Mouse (Mus musculus): ENCODE results near the gene Smarca5.
"Not testable (repeated sequence)": the region's sequence is repeated elsewhere in the genome, so short reads cannot be mapped to it uniquely, and the experiment has no call there.

Gene Smarca5

DNA sequence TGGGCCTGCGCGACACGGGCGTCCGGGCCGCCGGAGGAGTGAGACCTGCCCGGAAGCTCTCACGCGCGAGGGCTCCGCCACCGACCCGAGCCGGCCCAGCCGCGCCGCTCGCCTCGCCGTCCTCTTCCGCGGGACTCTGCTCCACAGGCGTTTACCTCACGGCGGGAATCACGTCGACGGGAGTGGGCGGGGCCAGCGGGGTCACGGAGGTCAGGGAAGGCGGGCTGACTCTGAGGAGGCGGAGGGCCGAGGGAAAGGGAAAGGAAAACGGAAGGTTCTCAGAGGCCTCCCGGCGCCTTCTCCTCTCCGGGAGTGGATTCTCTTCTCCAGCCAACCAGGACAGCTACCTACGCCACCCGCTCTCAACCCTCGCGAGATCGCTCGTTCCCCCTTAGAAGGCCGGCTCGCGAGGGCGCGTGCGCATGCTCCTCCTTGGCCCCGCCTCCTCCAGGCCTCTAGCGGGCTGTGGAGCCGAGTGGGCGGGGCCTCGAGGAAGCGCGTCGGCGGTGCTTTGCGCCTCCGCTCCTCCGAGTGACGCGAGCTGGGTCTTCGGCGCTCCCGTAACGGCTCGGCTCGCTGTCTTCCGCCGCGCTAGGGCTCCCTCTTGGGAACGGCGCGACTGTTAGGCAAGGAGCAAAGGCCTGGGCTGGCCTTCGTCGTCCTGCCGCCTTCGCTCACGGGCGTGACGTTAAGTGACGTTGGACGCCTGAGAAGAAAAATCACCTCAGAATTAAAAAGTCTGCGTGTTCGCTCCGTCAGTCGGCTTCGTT is at the start of gene Smarca5:
Gene Smarca5, minus strand, starts transcription at position 343 of the 770 bp plus-strand sequence.
- in situ Hi-C loops (cut with MboI; ENCODE audit: low pct_unique_long_range_greater_than_20kb in 1 of 2, low sequenced_read_pairs in 2 of 2, unreplicated experiment in 1 of 2), result not testable (repeated sequence)

DNA sequence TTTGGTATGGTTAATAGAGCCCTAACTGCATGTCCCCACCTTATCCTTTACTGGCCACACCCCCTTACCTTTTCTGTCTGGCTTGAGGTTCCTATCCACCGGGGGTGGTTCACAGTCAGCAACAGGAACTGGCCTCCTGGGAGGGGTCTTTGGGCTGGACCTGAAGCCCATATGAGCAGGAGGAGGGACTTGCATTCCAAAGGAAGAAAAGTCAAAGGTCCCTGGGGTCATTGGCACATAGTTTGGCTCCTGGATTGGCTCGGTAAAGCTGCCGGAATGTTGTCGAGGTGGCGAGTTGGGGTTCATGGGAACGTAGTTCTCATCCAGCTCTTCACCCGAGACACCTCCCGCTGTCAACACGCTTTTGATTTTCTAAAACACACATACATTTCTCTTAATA is 45.3 kb upstream of the Smarca5 start:
- in situ Hi-C loops (cut with MboI; ENCODE audit: low pct_unique_long_range_greater_than_20kb in 1 of 2, low sequenced_read_pairs in 2 of 2, unreplicated experiment in 1 of 2), result no loop called here

DNA sequence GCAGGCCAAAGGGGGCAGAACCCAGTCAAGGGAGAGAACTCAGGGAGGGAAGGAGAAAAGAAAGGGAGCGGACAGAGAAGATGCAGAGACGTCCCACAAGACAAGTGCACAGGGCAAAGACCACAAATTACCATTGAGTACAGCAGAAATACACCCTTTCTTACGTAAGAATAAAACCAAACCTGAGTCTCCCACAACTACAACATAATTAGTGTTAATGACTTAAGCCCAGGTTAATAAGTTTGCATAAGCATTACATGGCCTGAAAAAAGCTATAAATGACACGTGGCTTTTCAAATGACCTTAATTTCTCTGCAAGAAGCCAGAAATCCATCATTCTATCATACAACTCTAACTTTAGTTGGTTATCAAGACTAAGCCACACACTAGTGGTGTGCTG is 44.0 kb upstream of the Smarca5 start:
- in situ Hi-C loops (cut with MboI; ENCODE audit: low pct_unique_long_range_greater_than_20kb in 1 of 2, low sequenced_read_pairs in 2 of 2, unreplicated experiment in 1 of 2), result no loop called here

DNA sequence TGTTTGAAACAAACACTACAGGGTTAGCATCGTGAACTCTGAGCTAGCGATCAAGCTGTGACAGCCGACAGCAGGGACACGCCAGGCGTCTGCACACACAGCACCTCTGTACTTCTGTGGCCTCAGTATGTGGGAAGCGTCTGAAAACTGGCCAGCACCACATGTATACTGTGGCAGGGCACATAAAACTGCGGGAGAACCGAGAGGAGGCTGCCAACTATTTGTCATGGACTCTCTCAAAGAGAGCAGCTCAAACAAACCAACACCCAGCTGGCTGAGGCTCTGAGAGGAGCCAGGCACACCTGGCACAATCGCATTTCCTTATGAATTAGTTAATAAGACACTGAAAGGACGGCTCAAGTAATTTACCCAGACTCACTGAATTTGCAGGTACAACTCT is 42.0 kb upstream of the Smarca5 start:
- in situ Hi-C loops (cut with MboI; ENCODE audit: low pct_unique_long_range_greater_than_20kb in 1 of 2, low sequenced_read_pairs in 2 of 2, unreplicated experiment in 1 of 2), result no loop called here

DNA sequence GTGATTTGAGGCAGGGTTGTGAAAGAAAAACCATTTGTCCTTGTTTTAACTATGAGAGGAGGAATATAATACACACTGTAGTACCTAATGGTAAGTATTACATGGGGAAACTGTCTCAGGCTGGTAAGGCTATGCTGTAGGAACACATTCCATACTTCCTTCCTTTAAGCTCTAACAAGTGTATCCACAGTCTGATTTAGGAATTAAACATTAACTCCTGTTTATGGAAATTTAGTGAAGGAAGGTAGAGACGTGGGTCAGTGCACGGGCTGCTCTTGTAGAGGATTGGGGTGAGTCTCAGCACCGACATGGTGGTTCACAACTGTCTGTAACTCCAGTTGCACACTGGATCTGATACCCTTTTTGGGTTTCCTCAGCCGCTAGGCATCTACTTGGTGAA is 41.0 kb upstream of the Smarca5 start:
- in situ Hi-C loops (cut with MboI; ENCODE audit: low pct_unique_long_range_greater_than_20kb in 1 of 2, low sequenced_read_pairs in 2 of 2, unreplicated experiment in 1 of 2), result no loop called here

DNA sequence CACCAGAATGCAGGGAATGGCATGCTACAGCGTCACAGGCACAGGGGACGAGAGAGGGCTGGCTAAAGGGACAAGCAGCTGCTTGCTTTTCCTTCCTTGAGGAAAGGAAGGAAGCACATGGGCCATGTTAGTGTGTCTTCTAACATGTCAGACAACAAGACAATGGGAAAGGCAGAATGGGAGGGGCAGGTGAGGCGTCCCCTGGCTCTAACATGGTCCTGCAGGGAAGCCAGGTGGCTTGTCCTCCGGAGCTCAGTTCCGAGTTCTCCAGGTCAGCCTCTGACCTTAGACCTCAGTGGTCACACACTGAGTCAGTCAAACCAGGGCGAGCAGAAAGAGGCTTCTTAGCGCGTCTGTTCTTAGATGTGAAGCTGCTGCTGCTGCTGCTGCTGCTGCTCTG is 37.1 kb upstream of the Smarca5 start:
- in situ Hi-C loops (cut with MboI; ENCODE audit: low pct_unique_long_range_greater_than_20kb in 1 of 2, low sequenced_read_pairs in 2 of 2, unreplicated experiment in 1 of 2), result no loop called here

DNA sequence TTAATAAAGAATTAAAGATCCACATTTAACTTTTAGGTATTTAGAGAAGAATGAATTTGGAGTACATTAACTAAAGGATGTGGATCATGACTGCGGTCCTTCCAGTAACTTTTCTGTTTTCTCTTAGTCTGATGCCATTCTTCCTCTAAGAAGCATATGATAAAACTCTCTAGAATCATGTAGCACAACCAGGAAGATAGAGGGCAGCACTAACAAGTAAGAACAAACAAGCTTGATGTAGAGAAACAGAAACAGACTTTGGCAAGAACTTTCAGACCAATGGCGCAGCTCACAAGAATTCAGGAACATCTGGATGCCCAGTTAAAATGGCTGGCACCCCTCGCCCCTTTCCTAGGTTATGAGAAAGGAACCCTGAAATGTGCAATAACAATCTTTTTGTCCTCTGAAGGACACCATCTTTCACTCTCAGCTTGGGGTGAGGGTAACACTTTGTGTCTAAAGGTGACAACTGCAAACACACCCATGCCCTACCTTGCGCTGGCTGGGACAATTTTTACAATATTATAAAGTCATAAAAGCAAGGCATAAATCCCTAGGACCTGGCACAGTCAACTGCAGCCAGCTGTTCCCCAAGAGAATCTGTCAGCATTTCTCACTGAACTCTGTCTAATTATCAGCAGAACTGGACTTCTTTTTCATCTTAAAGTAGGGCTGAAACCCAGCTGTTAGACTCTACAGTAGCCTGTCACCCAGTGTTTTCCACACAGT is 33.6 kb upstream of the Smarca5 start:
- in situ Hi-C loops (cut with MboI; ENCODE audit: low pct_unique_long_range_greater_than_20kb in 1 of 2, low sequenced_read_pairs in 2 of 2, unreplicated experiment in 1 of 2), result loop anchor here in 1 of 2 experiments (25.0 kb wide), 1 partner anchor 214 kb away; no protein-coding TSS in a partner anchor

DNA sequence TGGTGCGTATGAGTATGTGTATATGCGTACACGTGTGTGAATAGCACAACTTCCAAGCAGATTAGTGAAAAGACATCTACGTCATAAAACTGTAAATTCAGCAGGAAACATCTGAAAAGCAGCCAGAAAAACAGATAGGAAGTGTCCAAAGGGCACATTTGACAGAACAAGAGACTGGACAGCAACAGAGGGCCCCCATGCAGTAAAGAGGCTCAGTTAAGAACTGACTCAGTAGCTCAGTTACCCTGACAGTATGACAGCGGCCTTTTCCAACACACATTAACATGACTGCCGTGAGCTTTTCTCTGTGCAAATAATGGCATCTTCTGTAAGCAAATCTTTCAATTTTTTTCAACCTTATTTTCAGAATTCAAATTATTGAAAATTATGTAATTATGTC is 29.2 kb upstream of the Smarca5 start:
- in situ Hi-C loops (cut with MboI; ENCODE audit: low pct_unique_long_range_greater_than_20kb in 1 of 2, low sequenced_read_pairs in 2 of 2, unreplicated experiment in 1 of 2), result loop anchor here in 1 of 2 experiments (25.0 kb wide), 1 partner anchor 219 kb away; no protein-coding TSS in a partner anchor

DNA sequence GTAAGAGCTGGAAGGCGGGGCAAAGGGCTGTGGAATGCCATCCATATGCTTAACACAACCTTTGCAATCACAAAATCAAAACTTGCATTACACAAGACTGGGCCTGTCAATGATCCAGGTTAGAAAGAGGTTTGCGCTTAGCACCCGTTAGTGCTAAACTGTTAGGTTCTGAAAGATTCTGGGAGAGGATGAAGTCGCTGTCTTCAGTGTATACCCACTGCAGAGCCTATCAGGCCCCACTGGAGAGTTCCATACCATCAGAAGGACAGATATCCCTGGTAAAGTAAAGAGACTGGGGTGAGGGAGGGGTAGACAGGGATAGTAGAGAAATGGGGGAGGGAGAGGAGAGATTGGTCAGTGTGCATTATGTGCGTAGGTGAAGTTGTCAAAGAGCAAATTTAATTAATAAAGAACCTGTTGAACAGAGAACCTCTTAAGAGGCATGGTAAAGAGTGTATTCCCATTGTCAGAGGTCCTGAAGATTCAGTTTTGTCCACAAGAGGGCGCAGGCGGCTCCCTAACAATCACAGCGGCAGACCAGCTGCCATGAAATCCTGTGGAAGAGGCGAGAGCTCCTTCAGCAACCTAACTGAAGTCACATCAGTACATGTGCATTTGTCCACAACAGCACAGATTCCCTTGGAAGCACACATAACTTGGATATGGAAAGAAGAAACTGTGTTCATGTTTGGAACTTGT is 13.9 kb upstream of the Smarca5 start:
- in situ Hi-C loops (cut with MboI; ENCODE audit: low pct_unique_long_range_greater_than_20kb in 1 of 2, low sequenced_read_pairs in 2 of 2, unreplicated experiment in 1 of 2), result loop anchor here in 1 of 2 experiments (25.0 kb wide), 1 partner anchor 234 kb away; no protein-coding TSS in a partner anchor

DNA sequence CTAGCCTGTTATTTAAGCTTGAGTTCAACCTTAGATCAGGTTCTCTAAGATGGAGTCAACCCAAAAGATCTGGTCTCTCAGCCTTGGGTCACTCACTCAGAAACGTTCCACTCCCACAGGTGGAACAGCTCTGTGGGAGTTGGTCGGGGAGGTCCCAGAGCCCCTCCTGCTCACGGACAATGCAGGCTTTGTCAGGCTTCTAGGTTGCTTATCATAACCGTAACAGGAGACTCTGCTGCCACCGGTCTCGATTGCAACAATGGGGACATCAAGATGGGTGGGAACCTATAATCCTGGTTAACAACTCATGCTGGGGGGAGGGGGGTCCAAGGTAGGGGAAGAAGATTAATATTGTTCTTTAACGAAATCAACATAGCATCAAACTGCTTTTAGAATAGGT is 13.1 kb upstream of the Smarca5 start:
- in situ Hi-C loops (cut with MboI; ENCODE audit: low pct_unique_long_range_greater_than_20kb in 1 of 2, low sequenced_read_pairs in 2 of 2, unreplicated experiment in 1 of 2), result loop anchor here in 1 of 2 experiments (25.0 kb wide), 1 partner anchor 235 kb away; no protein-coding TSS in a partner anchor

DNA sequence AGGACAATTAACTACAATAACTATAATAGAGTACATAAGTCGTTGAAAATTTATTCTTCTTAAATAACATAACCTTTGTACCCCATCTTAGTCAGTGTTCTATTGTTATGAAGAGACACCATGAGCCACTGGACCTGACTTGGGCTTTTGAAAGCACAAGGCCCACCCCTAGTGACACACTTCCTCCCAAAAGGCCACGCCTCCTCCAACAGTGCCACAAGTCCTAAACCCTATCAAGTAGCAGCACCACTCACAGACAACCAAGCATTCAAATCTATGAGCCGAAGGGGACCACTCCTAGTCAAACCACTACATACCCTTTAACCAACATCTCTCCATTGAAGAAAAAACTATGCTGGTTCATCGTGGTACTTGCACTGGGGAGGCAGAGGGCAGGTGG is 9.8 kb upstream of the Smarca5 start:
- in situ Hi-C loops (cut with MboI; ENCODE audit: low pct_unique_long_range_greater_than_20kb in 1 of 2, low sequenced_read_pairs in 2 of 2, unreplicated experiment in 1 of 2), result no loop called here

DNA sequence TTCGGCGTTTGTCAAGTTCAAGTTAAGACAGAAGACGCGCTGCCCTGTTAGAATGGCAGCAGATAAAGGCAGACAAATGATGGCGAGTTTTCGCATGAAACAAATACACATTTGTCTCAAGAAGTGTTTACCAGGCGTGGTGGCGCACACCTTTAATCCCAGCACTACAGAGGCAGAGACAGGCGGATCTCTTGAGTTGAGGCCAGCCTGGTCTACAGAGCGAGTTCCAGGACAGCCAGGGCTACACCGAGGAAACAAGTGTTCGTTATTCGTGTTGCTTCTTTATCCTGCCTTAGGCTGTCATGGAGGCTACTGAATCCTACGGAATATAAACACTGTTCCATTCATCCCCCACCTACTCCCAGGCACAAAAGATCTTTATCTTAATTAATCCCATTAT is 635 bp upstream of the Smarca5 start:
- in situ Hi-C loops (cut with MboI; ENCODE audit: low pct_unique_long_range_greater_than_20kb in 1 of 2, low sequenced_read_pairs in 2 of 2, unreplicated experiment in 1 of 2), result no loop called here

DNA sequence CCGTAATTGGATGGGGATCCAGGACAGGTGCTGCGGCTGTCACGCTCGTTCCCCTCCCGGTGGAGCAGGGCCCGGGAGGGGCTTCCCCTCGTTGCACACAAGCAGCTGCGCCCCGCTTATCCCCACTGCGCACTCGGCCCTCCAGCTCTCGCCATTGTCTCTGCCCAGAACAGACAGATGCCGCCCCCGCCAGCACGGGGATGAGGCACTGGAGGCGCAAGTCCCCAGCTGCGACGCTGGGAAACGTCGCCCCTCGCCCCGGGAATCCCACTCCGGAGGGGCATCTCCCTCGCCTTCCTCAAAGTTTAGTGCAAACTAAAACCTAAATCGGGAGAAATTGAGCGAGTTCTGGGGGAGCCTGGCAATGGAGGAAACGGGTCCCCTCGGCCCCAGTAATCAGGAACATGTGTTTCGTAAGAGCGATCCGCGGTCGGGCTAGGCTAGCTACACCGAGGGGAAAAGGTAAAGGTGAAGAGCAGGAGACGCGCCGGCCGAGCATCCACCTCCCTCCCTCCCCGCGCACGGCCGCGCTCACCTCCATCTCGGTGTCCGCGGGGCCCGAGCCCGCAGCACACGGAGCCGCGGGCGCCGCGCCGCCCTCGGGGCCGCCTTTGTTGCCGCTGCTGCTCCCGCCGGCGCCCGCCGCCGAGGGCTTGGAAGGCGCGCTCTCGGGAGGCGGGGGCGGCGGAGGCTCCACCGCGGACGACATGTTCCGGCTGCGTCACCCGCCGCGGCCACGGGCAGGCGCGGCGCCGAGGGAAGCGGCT is 726 bp downstream of the Smarca5 start:
- in situ Hi-C loops (cut with MboI; ENCODE audit: low pct_unique_long_range_greater_than_20kb in 1 of 2, low sequenced_read_pairs in 2 of 2, unreplicated experiment in 1 of 2), result no loop called here

DNA sequence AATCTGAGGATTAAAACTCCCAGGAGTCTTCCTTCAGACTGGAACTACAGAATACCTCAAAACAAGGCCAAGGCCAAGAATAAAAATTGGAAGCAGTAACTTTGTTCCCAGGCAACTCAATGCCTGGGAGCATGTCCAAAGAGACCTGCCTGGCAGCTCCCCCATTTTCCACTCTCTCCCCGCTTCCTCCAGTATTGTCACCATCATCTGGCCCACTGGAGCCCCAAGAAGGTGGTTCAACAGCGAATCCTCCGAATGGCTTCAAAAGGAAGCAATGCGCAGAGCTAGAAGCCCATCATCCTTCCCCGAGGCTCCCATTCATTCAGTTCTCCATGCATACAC is 1.3 kb downstream of the Smarca5 start:
- in situ Hi-C loops (cut with MboI; ENCODE audit: low pct_unique_long_range_greater_than_20kb in 1 of 2, low sequenced_read_pairs in 2 of 2, unreplicated experiment in 1 of 2), result no loop called here

DNA sequence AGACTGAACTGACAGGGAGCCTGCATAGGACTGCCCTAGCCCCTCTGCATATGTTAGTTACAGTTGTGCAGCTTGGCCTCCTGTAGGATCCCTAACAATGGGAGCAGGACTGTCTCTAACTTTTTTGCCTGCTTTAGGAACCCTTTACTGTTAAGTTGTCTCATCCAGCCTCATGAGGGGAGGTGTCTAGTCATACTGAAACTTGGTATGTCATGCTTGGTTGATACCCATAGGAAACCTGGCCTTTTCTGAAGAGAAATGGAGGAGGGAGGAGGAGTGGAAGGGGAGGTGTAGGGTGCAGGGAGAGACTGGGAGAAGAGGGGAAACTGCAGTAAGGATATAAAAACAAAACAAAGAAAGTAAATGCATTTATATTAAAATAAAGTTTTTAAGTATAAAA is 7.0 kb downstream of the Smarca5 start:
- in situ Hi-C loops (cut with MboI; ENCODE audit: low pct_unique_long_range_greater_than_20kb in 1 of 2, low sequenced_read_pairs in 2 of 2, unreplicated experiment in 1 of 2), result no loop called here

DNA sequence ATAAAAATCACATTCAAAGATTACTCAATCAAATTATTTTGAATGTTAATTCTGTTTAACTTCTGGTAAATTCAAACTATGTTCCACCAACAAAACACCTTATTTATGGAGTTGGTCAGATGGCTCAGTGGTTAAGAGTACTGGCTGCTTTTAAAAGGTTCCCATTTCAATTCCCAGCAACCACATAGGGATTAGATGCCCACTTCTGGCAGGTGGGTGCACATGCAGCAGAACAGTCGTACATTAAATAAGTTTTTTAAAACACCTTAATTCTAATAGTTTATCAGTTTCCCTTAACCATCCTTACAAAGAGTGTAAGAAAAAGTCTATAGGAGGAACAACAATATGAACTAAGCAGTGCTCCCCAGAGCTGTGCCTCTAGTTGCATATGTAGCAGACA is 24.8 kb downstream of the Smarca5 start:
- in situ Hi-C loops (cut with MboI; ENCODE audit: low pct_unique_long_range_greater_than_20kb in 1 of 2, low sequenced_read_pairs in 2 of 2, unreplicated experiment in 1 of 2), result no loop called here

DNA sequence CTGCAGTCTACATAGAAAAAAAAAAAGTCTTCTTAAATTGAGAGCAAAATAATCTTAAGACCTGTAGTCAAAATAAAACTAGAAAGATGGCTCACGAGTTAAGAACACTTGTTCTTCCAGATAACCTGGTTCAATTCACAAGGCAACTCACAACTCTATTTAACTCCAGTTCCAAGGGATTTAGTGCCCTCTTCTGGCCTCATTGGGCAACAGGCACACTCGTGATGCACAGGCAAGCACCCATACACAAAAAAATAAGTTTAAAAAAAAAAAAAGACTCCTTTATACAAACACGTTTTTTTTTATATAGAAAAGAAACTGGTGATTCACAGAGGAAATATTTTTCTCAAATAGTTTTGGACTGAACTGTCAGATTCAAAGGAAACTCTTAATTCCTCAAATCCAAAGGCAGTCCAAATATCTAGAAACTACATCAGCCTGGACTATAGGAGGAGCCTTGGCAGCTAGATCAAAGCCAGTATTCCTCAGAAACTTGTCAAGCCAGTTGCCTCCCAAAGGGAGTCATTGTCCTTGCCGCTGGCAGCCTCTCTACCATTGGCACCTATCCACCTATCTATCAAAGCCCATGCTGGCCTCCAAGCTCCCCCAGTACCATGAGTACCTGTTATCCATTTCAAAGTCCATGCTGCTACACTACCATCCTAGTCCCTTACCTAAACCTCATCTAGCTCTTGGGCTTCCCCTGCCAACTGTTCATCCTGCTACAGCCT is 28.5 kb downstream of the Smarca5 start:
- in situ Hi-C loops (cut with MboI; ENCODE audit: low pct_unique_long_range_greater_than_20kb in 1 of 2, low sequenced_read_pairs in 2 of 2, unreplicated experiment in 1 of 2), result no loop called here

DNA sequence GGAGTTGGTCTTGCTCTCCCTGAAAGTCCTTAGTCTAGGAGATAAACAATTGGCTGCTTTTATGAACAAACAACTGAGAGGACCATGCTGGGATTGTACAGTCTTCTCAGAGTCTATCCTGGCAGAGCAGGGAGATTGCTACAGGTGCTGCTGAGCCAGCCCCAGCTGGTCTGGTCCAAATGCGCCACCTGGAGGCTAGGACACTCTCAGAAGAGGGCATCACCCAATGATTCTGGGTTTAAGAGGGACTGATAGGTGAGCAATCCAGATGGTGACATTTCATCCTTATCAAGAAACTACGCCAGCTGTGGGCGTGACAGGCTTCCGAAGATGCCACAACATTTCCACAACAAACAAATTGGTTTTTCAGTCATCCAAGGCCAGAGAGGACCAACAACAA is 51.2 kb downstream of the Smarca5 start:
- in situ Hi-C loops (cut with MboI; ENCODE audit: low pct_unique_long_range_greater_than_20kb in 1 of 2, low sequenced_read_pairs in 2 of 2, unreplicated experiment in 1 of 2), result loop anchor here in 1 of 2 experiments (25.0 kb wide), 1 partner anchor 426 kb away; no protein-coding TSS in a partner anchor

Measured in mouse embryonic stem cell (cell line).